Mouse (Mus musculus) liver, postnatal 0 days (tissue): ENCODE data around the gene Erh. TPM values are rescaled to one million over a fixed set of nuclear protein-coding genes. Genes with fewer than 3 reads are reported as not detected.

ENCODE experiments used
- ATAC-seq: fragments of 200-750 bp; cut with Nextera tagmentation; 2 replicates; pipeline ENCODE4 v1.8.0; 2017; ENCODE audit warnings: mild to moderate bottlenecking, moderate library complexity
- DNase-seq: peaks from one replicate; pipeline ENCODE4 v3.0.0-alpha.2; 2016
- H3K27ac ChIP-seq: fragments of 300-500 bp; sonication (generic); 2 replicates; pipeline ENCODE4 v1.5.1; 2014; ENCODE audit warnings: antibody characterized with exemption, moderate library complexity, mild to moderate bottlenecking, low read depth
- H3K27me3 ChIP-seq: fragments of 300-500 bp; sonication (generic); 2 replicates; pipeline ENCODE4 v1.6.1; 2014; ENCODE audit warnings: low read length, control low read depth, mixed read lengths; ENCODE audit not compliant: insufficient read depth
- H3K36me3 ChIP-seq: fragments of 300-500 bp; sonication (generic); replicated peaks from 2 replicates; pipeline ENCODE4 v1.6.1; 2014; ENCODE audit warnings: mild to moderate bottlenecking, control low read depth, low read length, moderate library complexity, mixed read lengths; ENCODE audit not compliant: insufficient read depth
- H3K4me1 ChIP-seq: fragments of 300-500 bp; sonication (generic); 2 replicates; pipeline ENCODE4 v1.6.1; 2014; ENCODE audit warnings: antibody characterized with exemption, mild to moderate bottlenecking, control low read depth; ENCODE audit not compliant: insufficient read depth
- H3K4me2 ChIP-seq: fragments of 300-500 bp; sonication (generic); 2 replicates; pipeline ENCODE4 v1.6.1; 2014; ENCODE audit warnings: low read depth, mild to moderate bottlenecking, low read length, moderate library complexity, mixed read lengths
- H3K4me3 ChIP-seq: fragments of 300-500 bp; sonication (generic); 2 replicates; pipeline ENCODE4 v1.5.1; 2014; ENCODE audit warnings: low read depth, low read length
- H3K9ac ChIP-seq: fragments of 300-500 bp; sonication (generic); replicated peaks from 2 replicates; pipeline ENCODE4 v1.6.1; 2014; ENCODE audit warnings: mild to moderate bottlenecking, moderate library complexity
- H3K9me3 ChIP-seq: fragments of 300-500 bp; sonication (generic); 2 replicates; pipeline ENCODE4 v1.6.1; 2016; ENCODE audit warnings: mild to moderate bottlenecking, control low read depth, low read length, mixed read lengths
- CTCF ChIP-seq: sonication (generic); IDR thresholded peaks from 2 replicates; pipeline ENCODE4 v1.5.1; 2016; ENCODE audit warnings: antibody characterized with exemption, low read depth
- EP300 ChIP-seq: IDR thresholded peaks from 2 replicates; pipeline ENCODE4 v1.6.1; 2016; ENCODE audit warnings: antibody characterized with exemption, low read depth, mild to moderate bottlenecking
- WGBS: fragments of 180-500 bp; shearing (Covaris S2); extraction: QIAGEN DNeasy Blood & Tissue Kit; methylation state at CpG from one replicate; pipeline ENCODE4 v1.1.7; 2014; ENCODE audit not compliant: insufficient replicate concordance; 5-methylcytosine and 5-hydroxymethylcytosine counted together
- polyA plus RNA-seq: library from polyadenylated mRNA; unstranded; fragments of >200 nt; fragmentation: Nextera tagmentation; extraction: Ambion mirVana; gene quantifications from 2 replicates; pipeline ENCODE4 v1.2.1, GENCODE M21; 2015

Gene Erh
- polyA plus RNA-seq, 1 experiment from 2014 or later = 92.2 TPM

- DNase-seq = no peak
- WGBS = 67% methylated on average over 4 of the region's 4 CpGs
- H3K9me3 ChIP-seq = no peaks in the 10 kb centered on the region
- no peak overlapping the region for H3K4me3 ChIP-seq
- peaks cover 8% of the 10 kb centered on the region; the same call in 1 of the 2 replicates for H3K4me1 ChIP-seq
- H3K9ac ChIP-seq = no peak overlapping the region
- H3K4me2 ChIP-seq = no peak overlapping the region
- H3K27me3 ChIP-seq = no peaks in the 10 kb centered on the region
- no peaks in the 10 kb centered on the region for H3K36me3 ChIP-seq
- no peak overlapping the region for H3K27ac ChIP-seq
- no peak for ATAC-seq
- TF ChIP-seq CTCF = no peak
- TF ChIP-seq EP300 = no peak
These were observed 48.6 kb downstream of the Erh start for GRCm38 (mm10) chr12:80595566-80595965.

GRCm38 (mm10) chr12:80594781-80595180 lies 49.4 kb downstream of the Erh start:
- H3K4me2 ChIP-seq = no peak overlapping the region
- TF ChIP-seq EP300 (no peak), CTCF (no peak)
- H3K27me3 ChIP-seq = no peaks in the 10 kb centered on the region
- H3K4me1 ChIP-seq = peaks cover 8% of the 10 kb centered on the region; the same call in 1 of the 2 replicates
- no peak overlapping the region for H3K27ac ChIP-seq
- 74% methylated on average over 4 of the region's 4 CpGs for WGBS
- H3K9ac ChIP-seq = no peak overlapping the region
- H3K9me3 ChIP-seq = no peaks in the 10 kb centered on the region
- DNase-seq (no peak), ATAC-seq (no peak)
- no peaks in the 10 kb centered on the region for H3K36me3 ChIP-seq
- H3K4me3 ChIP-seq = no peak overlapping the region

GRCm38 (mm10) chr12:80594141-80594540 lies 50.0 kb downstream of the Erh start:
- Histone ChIP-seq H3K36me3 (no peaks in the 10 kb centered on the region), H3K27me3 (no peaks in the 10 kb centered on the region), H3K27ac (no peak overlapping the region), H3K4me3 (no peak overlapping the region), H3K9me3 (no peaks in the 10 kb centered on the region), H3K9ac (no peak overlapping the region), H3K4me1 (peaks cover 5% of the 10 kb centered on the region; the same call in 1 of the 2 replicates), H3K4me2 (no peak overlapping the region)
- TF ChIP-seq EP300 (no peak), CTCF (no peak)
- DNase-seq = no peak
- 51% methylated on average over 4 of the region's 4 CpGs for WGBS
- no peak for ATAC-seq

GRCm38 (mm10) chr12:80584973-80585372 lies 59.2 kb downstream of the Erh start:
- H3K4me1 ChIP-seq = no peaks in the 10 kb centered on the region
- peak; percentile 45 for TF ChIP-seq CTCF
- TF ChIP-seq EP300 = no peak
- H3K36me3 ChIP-seq = no peaks in the 10 kb centered on the region
- no peaks in the 10 kb centered on the region for H3K9me3 ChIP-seq
- H3K27ac ChIP-seq = no peak overlapping the region
- H3K4me3 ChIP-seq = no peak overlapping the region
- no peaks in the 10 kb centered on the region for H3K27me3 ChIP-seq
- DNase-seq (no peak), ATAC-seq (no peak)
- WGBS = 33% methylated on average over 2 of the region's 2 CpGs
- H3K9ac ChIP-seq = no peak overlapping the region
- H3K4me2 ChIP-seq = no peak overlapping the region

Other genes starting within 250 kb of the Erh start
- 3.3 and 3.9 TPM in 2 replicates for gene Dcaf5, start 207.7 kb downstream of the Erh start, polyA plus RNA-seq
- 3.4 and 3.6 TPM in 2 replicates for gene Exd2, start 181.2 kb downstream of the Erh start, polyA plus RNA-seq
- 0.09 and 0.15 TPM in 2 replicates for gene Galnt16, start 126.1 kb downstream of the Erh start, polyA plus RNA-seq
- gene Slc39a9, start 458 bp downstream of the Erh start, polyA plus RNA-seq = 8.0 and 10.7 TPM in 2 replicates
- 0.13 TPM in 1 of 2 replicates, not detected in the other for gene Plekhd1, start 48.2 kb upstream of the Erh start, polyA plus RNA-seq
- gene Ccdc177, start 116.3 kb upstream of the Erh start, polyA plus RNA-seq = not detected in 2 replicates
- gene Susd6, start 146.2 kb upstream of the Erh start, polyA plus RNA-seq = 8.6 and 10.8 TPM in 2 replicates